Mouse (Mus musculus) liver, embryonic 13.5 days (tissue): ENCODE data around the gene Ldhd. TPM values are rescaled to one million over a fixed set of nuclear protein-coding genes. Genes with fewer than 3 reads are reported as not detected.

Experiments
- ATAC-seq: fragments of 200-750 bp; cut with Nextera tagmentation; 2 replicates; pipeline ENCODE4 v1.8.0; 2017; ENCODE audit warnings: low read depth, mild to moderate bottlenecking, moderate number of reproducible peaks, moderate library complexity
- DNase-seq: peaks from one replicate; pipeline ENCODE4 v3.0.0; 2022
- H3K27ac ChIP-seq: fragments of 300-500 bp; sonication (generic); 2 replicates; pipeline ENCODE4 v1.5.1; 2015; ENCODE audit warnings: moderate library complexity, mild to moderate bottlenecking, inconsistent platforms
- H3K27me3 ChIP-seq: fragments of 300-500 bp; sonication (generic); 2 replicates; pipeline ENCODE4 v1.6.1; 2015; ENCODE audit warnings: mild to moderate bottlenecking, inconsistent platforms
- H3K36me3 ChIP-seq: fragments of 300-500 bp; sonication (generic); 2 replicates; pipeline ENCODE4 v1.6.1; 2015; ENCODE audit warnings: mild to moderate bottlenecking, inconsistent platforms
- H3K4me1 ChIP-seq: fragments of 300-500 bp; sonication (generic); replicated peaks from 2 replicates; pipeline ENCODE4 v1.6.1; 2015; ENCODE audit warnings: inconsistent platforms
- H3K4me2 ChIP-seq: fragments of 300-500 bp; sonication (generic); 2 replicates; pipeline ENCODE4 v1.6.1; 2015; ENCODE audit warnings: inconsistent platforms, mild to moderate bottlenecking, moderate library complexity
- H3K4me3 ChIP-seq: fragments of 300-500 bp; sonication (generic); replicated peaks from 2 replicates; pipeline ENCODE4 v1.5.1; 2015; ENCODE audit warnings: mild to moderate bottlenecking, inconsistent platforms
- H3K9ac ChIP-seq: fragments of 300-500 bp; sonication (generic); 2 replicates; pipeline ENCODE4 v1.6.1; 2015; ENCODE audit warnings: mild to moderate bottlenecking, inconsistent platforms
- H3K9me3 ChIP-seq: fragments of 300-500 bp; sonication (generic); replicated peaks from 2 replicates; pipeline ENCODE4 v1.6.1; 2016; ENCODE audit warnings: inconsistent platforms
- WGBS: fragments of 180-500 bp; shearing (Covaris S2); methylation state at CpG from one replicate; pipeline ENCODE4 v1.1.7; 2015; ENCODE audit not compliant: insufficient replicate concordance; 5-methylcytosine and 5-hydroxymethylcytosine counted together
- polyA plus RNA-seq: library from polyadenylated mRNA; unstranded; fragments of >200 nt; fragmentation: Nextera tagmentation; extraction: Ambion mirVana; gene quantifications from 2 replicates; pipeline ENCODE4 v1.2.1, GENCODE M21; 2015

Gene Ldhd
- polyA plus RNA-seq: 0.10 and 0.13 TPM in 2 replicates

- peak within 1 kb of the TSS; percentile 26; the same call in 1 of the 2 replicates for H3K9ac ChIP-seq
Observed at GRCm38 (mm10) chr8:111630105-111630521, at the start of gene Ldhd. Gene Ldhd (minus strand): TSS chr8:111630374.

GRCm38 (mm10) chr8:111678848-111679247, 48.7 kb upstream of the Ldhd start:
- Histone ChIP-seq H3K36me3 (no peaks in the 10 kb centered on the region), H3K9me3 (0 out of 2 replicates have a peak, but pooled peaks cover 4% of the 10 kb centered on the region), H3K4me2 (no peak overlapping the region), H3K27me3 (peaks cover 37% of the 10 kb centered on the region), H3K4me3 (no peak overlapping the region), H3K27ac (no peak overlapping the region), H3K4me1 (no peaks in the 10 kb centered on the region), H3K9ac (no peak overlapping the region)
- ATAC-seq: no peak
- WGBS: 62% methylated on average over 7 of the region's 7 CpGs
- DNase-seq: no peak

More at GRCm38 (mm10) chr8:111630105-111630521, at the start of gene Ldhd:
- DNase-seq: no peak
- no peak within 1 kb of the TSS for H3K27ac ChIP-seq
- ATAC-seq: no peak; the same call in 1 of the 2 replicates
- H3K9me3 ChIP-seq: no peaks in the 10 kb centered on the region
- 40% methylated on average over 13 of the region's 13 CpGs for WGBS
- H3K4me2 ChIP-seq: peak within 1 kb of the TSS; percentile 51
- no peaks in the 10 kb centered on the region for H3K27me3 ChIP-seq
- peak within 1 kb of the TSS; percentile 32 for H3K4me3 ChIP-seq
- peaks cover 10% of the 10 kb centered on the region; the same call in 1 of the 2 replicates for H3K4me1 ChIP-seq
- no peaks in the 10 kb centered on the region for H3K36me3 ChIP-seq

- Histone ChIP-seq H3K27me3 (peaks cover 37% of the 10 kb centered on the region), H3K4me3 (no peak overlapping the region), H3K9me3 (0 out of 2 replicates have a peak, but pooled peaks cover 4% of the 10 kb centered on the region), H3K36me3 (no peaks in the 10 kb centered on the region), H3K4me1 (no peaks in the 10 kb centered on the region), H3K27ac (no peak overlapping the region), H3K9ac (no peak overlapping the region), H3K4me2 (no peak overlapping the region)
- 14% methylated on average over 3 of the region's 3 CpGs for WGBS
- peak; percentile 61 for ATAC-seq
- DNase-seq: peak; percentile 39
Observed at GRCm38 (mm10) chr8:111678111-111678510, 47.9 kb upstream of the Ldhd start.

- Histone ChIP-seq H3K27ac (no peak overlapping the region), H3K9me3 (0 out of 2 replicates have a peak, but pooled peaks cover 4% of the 10 kb centered on the region), H3K4me3 (no peak overlapping the region), H3K4me1 (no peaks in the 10 kb centered on the region), H3K36me3 (peaks cover 3% of the 10 kb centered on the region; the same call in 1 of the 2 replicates), H3K4me2 (no peak overlapping the region), H3K27me3 (peaks cover 27% of the 10 kb centered on the region), H3K9ac (no peak overlapping the region)
- no peak for ATAC-seq
- WGBS: 66% methylated on average over 8 of the region's 8 CpGs
- DNase-seq: no peak
Observed at GRCm38 (mm10) chr8:111676237-111676636, 46.1 kb upstream of the Ldhd start.

GRCm38 (mm10) chr8:111666751-111667150, 36.6 kb upstream of the Ldhd start:
- H3K27me3 ChIP-seq: no peaks in the 10 kb centered on the region
- DNase-seq: no peak

GRCm38 (mm10) chr8:111662473-111662872, 32.3 kb upstream of the Ldhd start:
- Histone ChIP-seq H3K9ac (no peak overlapping the region), H3K9me3 (no peaks in the 10 kb centered on the region), H3K4me3 (no peak overlapping the region), H3K27me3 (no peaks in the 10 kb centered on the region), H3K4me1 (peaks cover 11% of the 10 kb centered on the region), H3K4me2 (no peak overlapping the region), H3K27ac (no peak overlapping the region), H3K36me3 (peaks cover 15% of the 10 kb centered on the region; the same call in 1 of the 2 replicates)
- WGBS: 75% methylated on average over 3 of the region's 3 CpGs
- ATAC-seq (no peak), DNase-seq (peak; percentile 38)

More at GRCm38 (mm10) chr8:111666751-111667150, 36.6 kb upstream of the Ldhd start:
- Histone ChIP-seq H3K9ac (no peak overlapping the region), H3K36me3 (peaks cover 33% of the 10 kb centered on the region), H3K9me3 (no peaks in the 10 kb centered on the region), H3K27ac (no peak overlapping the region), H3K4me3 (no peak overlapping the region), H3K4me2 (no peak overlapping the region), H3K4me1 (no peaks in the 10 kb centered on the region)
- ATAC-seq: no peak
- 67% methylated on average over 2 of the region's 2 CpGs for WGBS

- Histone ChIP-seq H3K27ac (0 out of 2 replicates have a peak overlapping the region, but pooled peaks have one; percentile 5), H3K9ac (no peak overlapping the region), H3K4me2 (no peak overlapping the region), H3K4me1 (peaks cover 21% of the 10 kb centered on the region), H3K9me3 (no peaks in the 10 kb centered on the region), H3K27me3 (no peaks in the 10 kb centered on the region), H3K36me3 (peaks cover 11% of the 10 kb centered on the region; the same call in 1 of the 2 replicates), H3K4me3 (no peak overlapping the region)
- DNase-seq: no peak
- WGBS: 30% methylated on average over 6 of the region's 6 CpGs
- no peak for ATAC-seq
Observed at GRCm38 (mm10) chr8:111658819-111659423, 28.7 kb upstream of the Ldhd start.

GRCm38 (mm10) chr8:111657312-111657854, 27.2 kb upstream of the Ldhd start:
- H3K4me2 ChIP-seq: no peak overlapping the region
- H3K4me1 ChIP-seq: peaks cover 21% of the 10 kb centered on the region
- H3K9me3 ChIP-seq: no peaks in the 10 kb centered on the region
- H3K36me3 ChIP-seq: peaks cover 11% of the 10 kb centered on the region; the same call in 1 of the 2 replicates
- no peak for DNase-seq
- H3K9ac ChIP-seq: no peak overlapping the region
- no peak overlapping the region for H3K4me3 ChIP-seq
- WGBS: 5% methylated on average over 1 of the region's 1 CpGs
- no peak overlapping the region for H3K27ac ChIP-seq
- ATAC-seq: no peak
- H3K27me3 ChIP-seq: no peaks in the 10 kb centered on the region

- Histone ChIP-seq H3K4me3 (no peak overlapping the region), H3K9ac (no peak overlapping the region), H3K36me3 (no peaks in the 10 kb centered on the region), H3K27ac (no peak overlapping the region), H3K4me1 (peaks cover 23% of the 10 kb centered on the region), H3K9me3 (no peaks in the 10 kb centered on the region), H3K27me3 (no peaks in the 10 kb centered on the region), H3K4me2 (no peak overlapping the region)
- no peak for DNase-seq
- WGBS: 85% methylated on average over 2 of the region's 2 CpGs
- ATAC-seq: no peak
Observed at GRCm38 (mm10) chr8:111653524-111653923, 23.4 kb upstream of the Ldhd start.

GRCm38 (mm10) chr8:111650651-111651050, 20.5 kb upstream of the Ldhd start:
- Histone ChIP-seq H3K27ac (no peak overlapping the region), H3K36me3 (no peaks in the 10 kb centered on the region), H3K9ac (no peak overlapping the region), H3K4me1 (peaks cover 27% of the 10 kb centered on the region), H3K27me3 (no peaks in the 10 kb centered on the region), H3K4me2 (no peak overlapping the region), H3K9me3 (no peaks in the 10 kb centered on the region), H3K4me3 (no peak overlapping the region)
- DNase-seq (no peak), ATAC-seq (no peak)
- WGBS: 74% methylated on average over 3 of the region's 3 CpGs

- H3K9me3 ChIP-seq: no peaks in the 10 kb centered on the region
- no peaks in the 10 kb centered on the region for H3K36me3 ChIP-seq
- H3K4me3 ChIP-seq: no peak overlapping the region
- 23% methylated on average over 2 of the region's 2 CpGs for WGBS
- H3K27me3 ChIP-seq: no peaks in the 10 kb centered on the region
- no peak for ATAC-seq
- no peak overlapping the region for H3K4me2 ChIP-seq
- H3K9ac ChIP-seq: no peak overlapping the region
- H3K4me1 ChIP-seq: peaks cover 42% of the 10 kb centered on the region
- no peak for DNase-seq
- H3K27ac ChIP-seq: no peak overlapping the region
Observed at GRCm38 (mm10) chr8:111648834-111649233, 18.7 kb upstream of the Ldhd start.
